Comparison of ENCODE assay signal across 7 mouse cellular contexts in the genomic region with DNA sequence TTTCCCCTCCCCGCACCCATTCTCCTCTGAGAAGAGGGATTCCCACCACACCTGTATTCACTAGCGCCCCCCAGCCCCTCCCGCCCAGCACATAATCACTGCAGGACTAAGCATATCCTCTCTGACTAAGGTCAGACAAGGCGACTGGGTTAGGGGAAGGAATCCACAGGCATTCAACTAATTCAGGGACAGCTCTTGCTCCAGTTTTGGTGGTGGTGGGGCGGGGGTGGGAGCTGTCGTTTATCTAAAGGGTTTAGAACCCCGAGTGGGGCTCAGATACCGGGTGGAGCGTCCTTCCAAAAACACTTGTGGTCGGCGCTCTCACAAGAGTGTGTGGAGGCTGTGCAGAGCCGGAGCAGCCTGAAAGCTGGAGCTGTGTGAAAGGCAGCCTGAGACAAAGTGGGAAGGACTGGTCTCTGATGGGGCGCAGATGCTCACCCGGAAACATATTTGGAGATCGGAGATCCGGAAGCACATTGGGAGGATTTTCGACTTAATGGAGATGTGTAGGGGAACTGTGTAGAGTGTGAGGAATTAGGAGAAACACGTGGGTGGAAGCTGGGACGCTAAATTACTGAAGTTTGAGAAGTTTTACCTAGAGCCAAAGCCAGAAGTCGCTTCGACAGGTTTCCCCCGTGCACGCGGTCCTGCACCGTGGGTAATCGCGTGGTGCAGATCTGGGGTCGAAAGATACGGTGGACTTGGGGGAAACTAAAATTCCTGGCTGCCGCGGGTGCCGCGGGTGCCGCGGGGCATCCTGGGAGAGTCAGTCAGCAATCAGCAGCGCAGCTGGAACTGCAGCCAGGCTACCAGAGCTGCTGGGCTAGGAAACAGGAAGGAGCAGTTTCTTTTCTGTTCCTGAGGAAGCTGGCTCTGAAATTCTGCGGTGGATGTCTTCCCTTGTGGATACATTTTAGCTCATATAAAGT. TPM values are rescaled to one million over a fixed set of nuclear protein-coding genes. Genes with fewer than 3 reads are reported as not detected.
A peak's percentile ranks its signal among the peaks of the same experiment; 100 is the strongest.
DNase-seq lines count a peak whose midpoint lies in the region; ATAC-seq and TF ChIP-seq lines count a peak whose summit lies in the region.

No protein-coding gene starts in this region.

- TF ChIP-seq POLR2A in cortical plate, adult 2 months (IDR thresholded peaks at IDR 0.05; ENCODE audit: extremely low read depth, insufficient read depth, low read length): peak; percentile 67

- H3K27me3 ChIP-seq in intestine, embryonic 15.5 days (replicated peaks): no peaks in the 10 kb centered on the region
- H3K27me3 ChIP-seq in limb, embryonic 10.5 days (ENCODE audit: low read depth, poor library complexity, severe bottlenecking): no peaks in the 10 kb centered on the region
- H3K27me3 ChIP-seq in midbrain, embryonic 11.5 days (ENCODE audit: control insufficient read depth, insufficient read depth, low read length): no peaks in the 10 kb centered on the region

- peaks cover 4% of the 10 kb centered on the region; the same call in 1 of the 2 replicates for H3K4me1 ChIP-seq in cortical plate, adult 2 months (ENCODE audit: control insufficient read depth, insufficient read depth, low read length)
- 0 out of 2 replicates have a peak, but pooled peaks cover 4% of the 10 kb centered on the region for H3K4me1 ChIP-seq in intestine, embryonic 15.5 days (replicated peaks)
- peaks cover 3% of the 10 kb centered on the region; the same call in 1 of the 2 replicates for H3K4me1 ChIP-seq in limb, embryonic 10.5 days
- peaks cover 3% of the 10 kb centered on the region for H3K4me1 ChIP-seq in midbrain, embryonic 11.5 days (ENCODE audit: control insufficient read depth, insufficient read depth, low read length)

- ATAC-seq in intestine, embryonic 15.5 days: peak; percentile 96
- peak; percentile 93 for ATAC-seq in midbrain, embryonic 11.5 days (ENCODE audit: low FRiP score)

- peak; percentile 87 for DNase-seq in adrenal gland, adult 2 months
- peak; percentile 65 to 67 for DNase-seq in gastrocnemius, postnatal 36 days
- peak; percentile 80 for DNase-seq in limb, embryonic 10.5 days (ENCODE audit: low spot score)
- DNase-seq in midbrain, embryonic 11.5 days (ENCODE audit: low spot score, missing footprints): peak; percentile 97
- peak; percentile 55 for DNase-seq in spleen, adult 12 weeks (ENCODE audit: low spot score)

- peak overlapping the region; percentile 90 for H3K27ac ChIP-seq in cortical plate, adult 2 months (ENCODE audit: insufficient read depth, low read length)
- peak overlapping the region; percentile 88 for H3K27ac ChIP-seq in intestine, embryonic 15.5 days
- H3K27ac ChIP-seq in limb, embryonic 10.5 days: peak overlapping the region; percentile 91
- peak overlapping the region; percentile 61 for H3K27ac ChIP-seq in midbrain, embryonic 11.5 days (ENCODE audit: low read depth, low read length)

- no peak for TF ChIP-seq CTCF in cortical plate, adult 2 months (IDR thresholded peaks at IDR 0.05; ENCODE audit: extremely low read depth, insufficient read depth, low read length)

- intact Hi-C loops in gastrocnemius, postnatal 36 days (cut with DNase I): loop anchor here (2.0 to 5.0 kb wide), 2 partner anchors 18 to 69 kb away; partner anchors contain the start of gene Zfp52

- peak overlapping the region; percentile 57 for H3K4me3 ChIP-seq in cortical plate, adult 2 months (ENCODE audit: insufficient read depth, low read length)
- H3K4me3 ChIP-seq in intestine, embryonic 15.5 days (replicated peaks): peak overlapping the region; percentile 55
- peak overlapping the region; percentile 62 for H3K4me3 ChIP-seq in limb, embryonic 10.5 days
- peak overlapping the region; percentile 56 for H3K4me3 ChIP-seq in midbrain, embryonic 11.5 days (ENCODE audit: low read depth, low read length)

- H3K9ac ChIP-seq in intestine, embryonic 15.5 days: peak overlapping the region; percentile 68
- H3K9ac ChIP-seq in midbrain, embryonic 11.5 days (ENCODE audit: low read length): peak overlapping the region; percentile 77

- H3K4me2 ChIP-seq in intestine, embryonic 15.5 days (replicated peaks): peak overlapping the region; percentile 80
- peak overlapping the region; percentile 76 for H3K4me2 ChIP-seq in midbrain, embryonic 11.5 days

- H3K36me3 ChIP-seq in intestine, embryonic 15.5 days: no peaks in the 10 kb centered on the region
- H3K36me3 ChIP-seq in limb, embryonic 10.5 days: 0 out of 2 replicates have a peak, but pooled peaks cover 2% of the 10 kb centered on the region
- H3K36me3 ChIP-seq in midbrain, embryonic 11.5 days (ENCODE audit: control insufficient read depth, insufficient read depth, low read length): no peaks in the 10 kb centered on the region

- no peaks in the 10 kb centered on the region for H3K9me3 ChIP-seq in intestine, embryonic 15.5 days
- H3K9me3 ChIP-seq in limb, embryonic 10.5 days (replicated peaks): no peaks in the 10 kb centered on the region
- H3K9me3 ChIP-seq in midbrain, embryonic 11.5 days (ENCODE audit: control insufficient read depth, low read length): no peaks in the 10 kb centered on the region

- WGBS in intestine, embryonic 15.5 days: under 1% methylated on average over 37 of the region's 37 CpGs
- under 1% methylated on average over 37 of the region's 37 CpGs for WGBS in limb, embryonic 10.5 days
- WGBS in midbrain, embryonic 11.5 days: 1% methylated on average over 37 of the region's 37 CpGs

RNA-seq across cellular contexts. Expression of gene Zfp52, which starts 18.9 kb away (rescaled TPM):
- total RNA-seq in adrenal gland, adult 2 months (2021): 10 to 100 TPM; 19.7 to 40.9 TPM
- polyA plus RNA-seq in adrenal gland, adult 2 months (2012; rRNA removed): 0.17 and 0.26 TPM in 2 replicates
- polyA plus RNA-seq in cortical plate, adult 2 months (2012; rRNA removed): 2.4 and 3.2 TPM in 2 replicates
- 1 to 10 TPM; 4.0 to 5.5 TPM for total RNA-seq in gastrocnemius, postnatal 36 days (2021)
- polyA plus RNA-seq in intestine, embryonic 15.5 days (2015; fragmentation: Nextera tagmentation; extraction: Ambion mirVana): 4.0 and 4.3 TPM in 2 replicates
- 2.0 and 2.6 TPM in 2 replicates for polyA plus RNA-seq in limb, embryonic 10.5 days (2016; fragmentation: Nextera tagmentation; extraction: Ambion mirVana)
- 1.6 TPM in 2 replicates for polyA plus RNA-seq in midbrain, embryonic 11.5 days (2014; fragmentation: Nextera tagmentation; extraction: Ambion mirVana)

RNA-seq across cellular contexts. Expression of gene Zfp53, which starts 27.7 kb away (rescaled TPM):
- total RNA-seq in adrenal gland, adult 2 months (2021): 1 to 10 TPM; 3.2 to 4.3 TPM
- polyA plus RNA-seq in adrenal gland, adult 2 months (2012; rRNA removed): 0.86 and 1.0 TPM in 2 replicates
- 2.9 TPM in 2 replicates for polyA plus RNA-seq in cortical plate, adult 2 months (2012; rRNA removed)
- 1 to 10 TPM; 1.3 to 1.8 TPM for total RNA-seq in gastrocnemius, postnatal 36 days (2021)
- 12.2 and 14.5 TPM in 2 replicates for polyA plus RNA-seq in intestine, embryonic 15.5 days (2015; fragmentation: Nextera tagmentation; extraction: Ambion mirVana)
- polyA plus RNA-seq in limb, embryonic 10.5 days (2016; fragmentation: Nextera tagmentation; extraction: Ambion mirVana): 7.2 and 9.2 TPM in 2 replicates
- 10.9 and 12.4 TPM in 2 replicates for polyA plus RNA-seq in midbrain, embryonic 11.5 days (2014; fragmentation: Nextera tagmentation; extraction: Ambion mirVana)

RNA-seq across cellular contexts. Expression of gene Zfp948, which starts 50.3 kb away (rescaled TPM):
- total RNA-seq in adrenal gland, adult 2 months (2021): 10 to 100 TPM in 1 of 2 experiments, 1 to 10 TPM in 1; 5.7 to 14.8 TPM
- 0.21 and 0.27 TPM in 2 replicates for polyA plus RNA-seq in adrenal gland, adult 2 months (2012; rRNA removed)
- 9.8 and 11.2 TPM in 2 replicates for polyA plus RNA-seq in cortical plate, adult 2 months (2012; rRNA removed)
- total RNA-seq in gastrocnemius, postnatal 36 days (2021): 1 to 10 TPM; 1.6 to 2.1 TPM
- 17.0 and 17.7 TPM in 2 replicates for polyA plus RNA-seq in intestine, embryonic 15.5 days (2015; fragmentation: Nextera tagmentation; extraction: Ambion mirVana)
- 13.0 and 13.5 TPM in 2 replicates for polyA plus RNA-seq in limb, embryonic 10.5 days (2016; fragmentation: Nextera tagmentation; extraction: Ambion mirVana)
- 19.5 and 21.3 TPM in 2 replicates for polyA plus RNA-seq in midbrain, embryonic 11.5 days (2014; fragmentation: Nextera tagmentation; extraction: Ambion mirVana)

Comparison
In these comparisons a context has a peak if more than half of its experiments do, and no peak if none do; other contexts are left out.
1. Peak in every context shown above with its lines: DNase-seq, ATAC-seq, H3K4me3 ChIP-seq and H3K27ac ChIP-seq.